Mouse (Mus musculus) C2C12 (cell line): ENCODE measurements at regions not wholly inside any gene's neighbourhood (a gene's known extent, or its start where the extent isn't known, plus 50 kb on each side); places are given as distances from the start of the nearest gene placed in this dataset.

Source experiments
- H3K27me3 ChIP-seq: one replicate; pipeline ENCODE4 v1.6.1; 2011; ENCODE audit not compliant: control insufficient read depth, insufficient read depth, insufficient read length
- H3K36me3 ChIP-seq: one replicate; pipeline ENCODE4 v1.6.1; 2011; ENCODE audit not compliant: control insufficient read depth, insufficient read depth
- H3K4me3 ChIP-seq: one replicate; pipeline ENCODE4 v1.5.1; 2011; ENCODE audit warnings: mild to moderate bottlenecking, control low read depth; ENCODE audit not compliant: poor library complexity, insufficient read depth, severe bottlenecking
- H3K79me2 ChIP-seq: one replicate; pipeline ENCODE4 v1.6.1; 2011; ENCODE audit not compliant: control insufficient read depth, insufficient read depth
- H3K79me3 ChIP-seq: one replicate; pipeline ENCODE4 v1.6.1; 2011; ENCODE audit warnings: low read depth, control low read depth
- H3ac ChIP-seq: one replicate; pipeline ENCODE3; 2011; ENCODE audit warnings: low read depth; ENCODE audit not compliant: control insufficient read depth, insufficient read length
- CEBPB ChIP-seq: IDR thresholded peaks from one replicate; pipeline ENCODE4 v1.6.1; 2011; ENCODE audit warnings: low read depth, mild to moderate bottlenecking, control low read depth, moderate library complexity
- CTCF ChIP-seq: IDR thresholded peaks from one replicate; pipeline ENCODE4 v1.5.1; 2011; ENCODE audit not compliant: control insufficient read depth, insufficient read depth, insufficient read length
- FOSL1 ChIP-seq: IDR thresholded peaks from one replicate; pipeline ENCODE4 v1.8.0; 2011; ENCODE audit warnings: mild to moderate bottlenecking, low read length; ENCODE audit not compliant: poor library complexity, insufficient read depth, severe bottlenecking
- MAX ChIP-seq: IDR thresholded peaks from one replicate; pipeline ENCODE4 v1.6.1; 2011; ENCODE audit warnings: mild to moderate bottlenecking, control low read depth
- MYOD1 ChIP-seq: IDR thresholded peaks from one replicate; pipeline ENCODE4 v1.6.1; 2011; ENCODE audit warnings: low read depth; ENCODE audit not compliant: control insufficient read depth, insufficient read length
- MYOG ChIP-seq: IDR thresholded peaks from one replicate; pipeline ENCODE4 v1.6.1; 2011; ENCODE audit not compliant: control insufficient read depth, insufficient read length; ENCODE audit errors: extremely low read depth
- USF1 ChIP-seq: IDR thresholded peaks from one replicate; pipeline ENCODE4 v1.6.1; 2011; ENCODE audit warnings: low read depth, mild to moderate bottlenecking, control low read depth, moderate library complexity

DNA sequence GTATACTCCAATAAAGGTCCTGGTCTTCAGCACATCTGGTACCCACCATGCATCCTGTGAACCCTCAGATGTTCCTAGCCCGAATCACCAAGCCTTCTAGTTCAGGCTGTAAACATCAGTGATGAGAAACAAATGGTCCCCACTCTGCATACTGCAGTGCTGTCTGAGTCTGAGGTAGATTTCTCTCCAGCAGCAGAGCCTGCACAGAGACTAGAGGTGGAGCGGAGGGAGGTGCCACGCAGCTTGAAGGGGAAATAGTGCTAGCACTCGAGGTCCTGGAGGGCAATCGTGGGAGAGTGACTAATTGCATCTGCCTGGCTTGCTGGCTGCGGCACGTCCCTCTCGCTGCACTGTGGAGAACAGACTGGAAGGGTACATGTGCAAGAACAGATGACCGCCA, 228.7 kb downstream of the Bcor start:
- Histone ChIP-seq H3K79me2 (no peaks in the 10 kb centered on the region), H3K79me3 (no peaks in the 10 kb centered on the region), H3K27me3 (no peaks in the 10 kb centered on the region)

DNA sequence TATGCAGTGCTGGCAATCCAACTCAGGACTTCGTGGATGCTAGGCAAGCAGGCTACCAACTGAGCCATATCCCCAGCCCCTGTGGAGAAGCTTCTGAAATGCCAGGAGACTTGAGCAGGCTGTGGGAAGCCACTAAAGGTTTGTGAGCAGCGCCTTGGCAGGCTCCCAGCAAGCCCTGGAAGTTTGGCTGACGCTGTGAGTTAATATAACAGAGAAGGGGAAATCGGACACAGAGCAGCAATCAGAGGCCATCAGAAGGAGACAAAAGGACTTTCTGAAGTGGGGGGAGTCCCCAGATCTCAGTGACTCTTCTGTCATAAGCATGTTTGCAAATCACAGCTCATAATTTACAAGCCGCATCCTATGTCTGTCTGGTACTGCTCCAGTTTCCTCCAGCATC, 224.8 kb downstream of the Bcor start:
- Histone ChIP-seq H3ac (no peak overlapping the region), H3K79me2 (no peaks in the 10 kb centered on the region), H3K79me3 (no peaks in the 10 kb centered on the region), H3K36me3 (no peaks in the 10 kb centered on the region), H3K27me3 (no peaks in the 10 kb centered on the region), H3K4me3 (no peak overlapping the region)
- no peak for TF ChIP-seq CTCF
- TF ChIP-seq MYOD1: no peak

More for the DNA sequence above, 228.7 kb downstream of the Bcor start:
- H3K36me3 ChIP-seq: no peaks in the 10 kb centered on the region
- H3K4me3 ChIP-seq: no peak overlapping the region
- TF ChIP-seq CTCF (no peak), MYOD1 (no peak), USF1 (no peak), MYOG (no peak), MAX (no peak), FOSL1 (no peak), CEBPB (no peak)
- H3ac ChIP-seq: no peak overlapping the region

DNA sequence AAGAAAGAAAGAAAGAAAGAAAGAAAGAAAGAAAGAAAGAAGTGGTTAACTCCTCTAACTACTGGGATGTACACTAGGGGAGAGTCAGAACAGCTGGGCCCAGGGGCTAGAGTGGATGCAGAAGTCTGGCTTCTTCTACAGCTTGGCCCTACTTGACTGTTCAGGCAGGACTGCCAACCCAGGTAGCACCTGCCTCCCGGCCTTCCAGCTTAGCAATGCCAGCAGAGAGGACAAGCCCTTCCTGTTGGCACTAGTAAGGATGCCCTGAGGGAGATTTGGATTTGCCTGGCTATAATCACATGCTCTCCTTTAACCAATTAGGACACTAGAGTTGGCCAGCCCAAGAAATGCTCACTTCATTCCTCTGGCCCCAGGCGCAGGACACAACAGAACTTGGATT, 219.9 kb downstream of the Bcor start:
- H3K4me3 ChIP-seq: no peak overlapping the region
- H3K36me3 ChIP-seq: no peaks in the 10 kb centered on the region
- H3ac ChIP-seq: no peak overlapping the region
- no peaks in the 10 kb centered on the region for H3K79me2 ChIP-seq
- TF ChIP-seq MYOG: no peak
- TF ChIP-seq USF1: no peak
- TF ChIP-seq FOSL1: no peak
- no peak for TF ChIP-seq CTCF
- TF ChIP-seq MAX: no peak
- TF ChIP-seq CEBPB: no peak
- no peak for TF ChIP-seq MYOD1
- no peaks in the 10 kb centered on the region for H3K27me3 ChIP-seq
- H3K79me3 ChIP-seq: no peaks in the 10 kb centered on the region

DNA sequence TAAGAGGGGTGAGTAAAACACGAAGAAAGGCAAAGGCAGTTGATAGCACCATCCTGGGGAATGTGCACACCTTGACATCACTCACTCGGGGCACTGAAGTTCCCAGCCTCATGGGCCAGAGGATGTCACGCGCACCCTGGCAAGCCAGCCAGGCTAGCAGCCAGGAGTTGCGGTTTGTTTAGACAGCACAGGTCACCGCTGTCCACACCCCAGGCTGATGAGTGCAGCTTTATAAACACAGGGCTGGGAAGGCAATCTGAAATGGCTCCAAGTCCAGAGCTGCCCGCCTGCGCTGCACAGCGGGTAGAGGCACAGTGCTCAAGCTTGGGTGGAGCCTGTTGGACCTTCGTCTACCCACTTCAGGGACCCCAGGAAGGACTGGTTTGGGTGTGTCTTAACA, 216.8 kb downstream of the Bcor start:
- Histone ChIP-seq H3K27me3 (no peaks in the 10 kb centered on the region), H3K4me3 (no peak overlapping the region), H3K36me3 (no peaks in the 10 kb centered on the region), H3ac (no peak overlapping the region), H3K79me3 (no peaks in the 10 kb centered on the region), H3K79me2 (no peaks in the 10 kb centered on the region)
- no peak for TF ChIP-seq FOSL1
- peak; percentile 2 for TF ChIP-seq MYOD1

DNA sequence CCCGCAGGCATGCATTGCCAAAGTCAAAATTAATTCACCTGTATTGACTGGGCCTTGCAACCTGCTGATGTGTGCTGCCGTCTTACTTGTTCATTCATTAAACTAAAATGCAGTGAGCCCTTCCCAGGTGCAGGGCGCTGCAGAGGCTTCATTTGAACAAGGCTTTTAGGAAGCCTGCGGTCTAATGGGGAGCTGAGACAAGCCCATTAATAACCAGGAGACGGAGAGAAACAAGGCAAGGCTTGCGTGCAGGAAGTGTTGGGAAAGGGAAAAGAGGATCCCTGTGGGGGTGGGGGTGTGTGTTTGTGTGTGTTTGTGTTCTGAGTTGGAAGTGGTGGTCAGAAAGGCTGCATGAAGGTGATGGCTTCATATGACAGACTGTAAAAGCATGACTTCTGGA, 215.6 kb downstream of the Bcor start:
- TF ChIP-seq FOSL1: no peak
- no peak for TF ChIP-seq MAX
- TF ChIP-seq CTCF: no peak
- TF ChIP-seq MYOD1: no peak
- TF ChIP-seq CEBPB: no peak
- TF ChIP-seq USF1: no peak
- no peak for TF ChIP-seq MYOG
- no peak overlapping the region for H3K4me3 ChIP-seq
- no peaks in the 10 kb centered on the region for H3K27me3 ChIP-seq
- H3K36me3 ChIP-seq: no peaks in the 10 kb centered on the region
- H3ac ChIP-seq: no peak overlapping the region
- no peaks in the 10 kb centered on the region for H3K79me2 ChIP-seq
- no peaks in the 10 kb centered on the region for H3K79me3 ChIP-seq

DNA sequence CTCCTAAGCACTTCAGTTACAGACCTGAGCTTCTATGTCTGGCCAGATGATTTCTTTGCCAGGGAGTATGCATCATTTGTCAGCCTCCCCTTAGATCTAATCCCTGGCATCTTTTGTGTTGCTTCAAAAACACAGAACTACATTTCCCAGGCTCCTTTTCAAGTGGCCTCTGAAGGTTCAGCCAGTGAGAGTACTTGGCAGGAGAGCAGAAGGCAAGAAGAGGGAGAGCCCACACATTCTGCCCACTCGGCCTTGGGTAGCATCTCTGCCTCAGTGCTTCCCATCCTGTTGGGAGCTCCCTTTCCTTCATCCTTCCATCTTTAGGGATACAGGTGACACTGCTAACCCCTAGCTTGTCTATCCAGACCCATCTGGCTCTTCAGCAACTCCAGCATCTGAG, 214.9 kb downstream of the Bcor start:
- Histone ChIP-seq H3ac (no peak overlapping the region), H3K4me3 (no peak overlapping the region), H3K27me3 (no peaks in the 10 kb centered on the region), H3K36me3 (no peaks in the 10 kb centered on the region), H3K79me2 (no peaks in the 10 kb centered on the region), H3K79me3 (no peaks in the 10 kb centered on the region)
- TF ChIP-seq MYOG: no peak
- TF ChIP-seq USF1: no peak
- TF ChIP-seq FOSL1: no peak
- TF ChIP-seq MAX: no peak
- TF ChIP-seq CEBPB: no peak
- no peak for TF ChIP-seq CTCF
- TF ChIP-seq MYOD1: no peak
